Mouse (Mus musculus) megakaryocyte, embryonic 14.5 days (primary cell): ENCODE measurements around the gene Tfg.
A peak's percentile ranks its signal among the peaks of the same experiment; 100 is the strongest.

Experiments used
- FLI1 ChIP-seq: IDR thresholded peaks from 2 replicates; pipeline ENCODE4 v1.6.1; 2012; ENCODE audit warnings: low read length, inconsistent platforms, mixed read lengths
- GATA1 ChIP-seq: IDR thresholded peaks from 3 replicates; pipeline ENCODE4 v1.6.1; 2012; ENCODE audit warnings: mixed read lengths, low read length, inconsistent platforms, borderline replicate concordance

- TF ChIP-seq GATA1 (no peak), FLI1 (0 out of 2 replicates have a peak, but pooled peaks have one; percentile 33)
Observed at GRCm38 (mm10) chr16:56717224-56718200, at the start of gene Tfg.
